Mouse (Mus musculus): ENCODE results near the gene Tpst2.

DNA sequence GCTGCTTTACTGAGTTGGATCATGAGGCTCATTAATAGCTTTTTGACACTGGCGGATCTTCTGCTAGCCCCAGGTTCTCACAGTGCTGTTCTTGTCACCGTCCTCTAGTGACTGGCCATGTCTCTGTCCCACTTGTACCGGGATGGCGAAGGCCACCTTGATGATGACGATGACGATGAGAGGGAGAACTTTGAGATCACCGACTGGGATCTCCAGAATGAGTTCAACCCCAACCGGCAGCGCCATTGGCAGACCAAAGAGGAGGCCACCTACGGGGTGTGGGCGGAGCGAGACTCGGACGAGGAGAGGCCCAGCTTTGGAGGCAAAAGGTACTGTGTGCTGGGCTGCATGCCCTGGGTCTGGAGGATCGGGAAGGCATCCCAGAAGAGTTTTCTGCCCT lies 51.4 kb downstream of the Tpst2 start:
- TF ChIP-seq EP300 (IDR thresholded peaks at IDR 0.05; ENCODE audit: low read depth) = no peak
- TF ChIP-seq CTCF (IDR thresholded peaks at IDR 0.05; ENCODE audit: low read depth) = no peak

Data from liver, postnatal 0 days (tissue).